Mouse (Mus musculus) neural tube, embryonic 13.5 days (tissue): ENCODE results near the gene Fer1l4. TPM values are rescaled to one million over a fixed set of nuclear protein-coding genes. Genes with fewer than 3 reads are reported as not detected.

ENCODE experiments used
- ATAC-seq: fragments of 200-750 bp; cut with Nextera tagmentation; 2 replicates; pipeline ENCODE4 v1.8.0; 2017; ENCODE audit warnings: low read depth, mild to moderate bottlenecking, moderate TSS enrichment, moderate library complexity
- H3K27ac ChIP-seq: fragments of 300-500 bp; sonication (generic); replicated peaks from 2 replicates; pipeline ENCODE4 v1.5.1; 2015; ENCODE audit warnings: moderate library complexity, mild to moderate bottlenecking, inconsistent platforms
- H3K27me3 ChIP-seq: fragments of 300-500 bp; sonication (generic); 2 replicates; pipeline ENCODE4 v1.6.1; 2015; ENCODE audit warnings: mild to moderate bottlenecking, inconsistent platforms
- H3K36me3 ChIP-seq: fragments of 300-500 bp; sonication (generic); 2 replicates; pipeline ENCODE4 v1.6.1; 2015; ENCODE audit warnings: mild to moderate bottlenecking, inconsistent platforms
- H3K4me1 ChIP-seq: fragments of 300-500 bp; sonication (generic); replicated peaks from 2 replicates; pipeline ENCODE4 v1.6.1; 2015; ENCODE audit warnings: inconsistent platforms
- H3K4me2 ChIP-seq: fragments of 300-500 bp; sonication (generic); 2 replicates; pipeline ENCODE4 v1.6.1; 2015; ENCODE audit warnings: inconsistent platforms, mild to moderate bottlenecking, moderate library complexity
- H3K4me3 ChIP-seq: fragments of 300-500 bp; sonication (generic); 2 replicates; pipeline ENCODE4 v1.5.1; 2015; ENCODE audit warnings: mild to moderate bottlenecking, inconsistent platforms
- H3K9ac ChIP-seq: fragments of 300-500 bp; sonication (generic); 2 replicates; pipeline ENCODE4 v1.6.1; 2015; ENCODE audit warnings: moderate library complexity, mild to moderate bottlenecking, inconsistent platforms
- H3K9me3 ChIP-seq: fragments of 300-500 bp; sonication (generic); 2 replicates; pipeline ENCODE4 v1.6.1; 2016; ENCODE audit warnings: inconsistent platforms
- WGBS: fragments of 180-500 bp; shearing (Covaris S2); methylation state at CpG from one replicate; pipeline ENCODE4 v1.1.7; 2015; 5-methylcytosine and 5-hydroxymethylcytosine counted together
- polyA plus RNA-seq: library from polyadenylated mRNA; unstranded; fragments of >200 nt; fragmentation: Nextera tagmentation; extraction: Ambion mirVana; gene quantifications from 2 replicates; pipeline ENCODE4 v1.2.1, GENCODE M21; 2015

Fer1l4 gene
- not detected in 2 replicates for polyA plus RNA-seq

- no peaks in the 10 kb centered on the region for H3K9me3 ChIP-seq
- no peaks in the 10 kb centered on the region for H3K4me1 ChIP-seq
- WGBS = 87% methylated on average over 9 of the region's 9 CpGs
- no peak within 1 kb of the TSS for H3K9ac ChIP-seq
- no peak within 1 kb of the TSS for H3K27ac ChIP-seq
- no peak within 1 kb of the TSS for H3K4me2 ChIP-seq
- peaks cover 2% of the 10 kb centered on the region for H3K27me3 ChIP-seq
- ATAC-seq = no peak
- H3K4me3 ChIP-seq = no peak within 1 kb of the TSS
- no peaks in the 10 kb centered on the region for H3K36me3 ChIP-seq
Observed at GRCm38 (mm10) chr2:156052816-156053215, at the start of gene Fer1l4. Gene Fer1l4 (minus strand): TSS chr2:156052947.

DNA sequence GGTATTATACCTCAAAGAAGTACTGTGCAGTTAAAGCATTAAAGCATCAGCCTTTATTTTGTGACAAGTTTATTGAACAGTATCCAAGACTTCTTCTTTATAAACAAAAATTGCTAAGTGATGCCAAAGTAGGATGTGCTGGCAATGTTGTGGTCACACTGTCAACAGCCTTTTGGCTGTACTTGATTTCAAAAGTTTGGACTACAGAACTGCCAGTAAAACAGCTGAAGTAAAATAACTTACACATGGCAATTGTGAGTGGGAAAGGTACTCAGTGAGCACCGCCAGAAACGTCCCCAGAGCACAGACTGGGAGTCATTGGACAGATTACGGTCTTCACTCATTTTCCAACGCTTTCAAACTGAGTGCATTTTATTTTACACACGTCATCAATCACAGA is 39.2 kb upstream of the Fer1l4 start:
- H3K4me1 ChIP-seq = peaks cover 25% of the 10 kb centered on the region
- peaks cover 23% of the 10 kb centered on the region for H3K36me3 ChIP-seq
- no peak overlapping the region for H3K27ac ChIP-seq
- H3K9ac ChIP-seq = no peak overlapping the region
- 84% methylated on average over 5 of the region's 5 CpGs for WGBS
- H3K4me2 ChIP-seq = no peak overlapping the region
- H3K27me3 ChIP-seq = no peaks in the 10 kb centered on the region
- no peaks in the 10 kb centered on the region for H3K9me3 ChIP-seq
- H3K4me3 ChIP-seq = no peak overlapping the region
- ATAC-seq = no peak

DNA sequence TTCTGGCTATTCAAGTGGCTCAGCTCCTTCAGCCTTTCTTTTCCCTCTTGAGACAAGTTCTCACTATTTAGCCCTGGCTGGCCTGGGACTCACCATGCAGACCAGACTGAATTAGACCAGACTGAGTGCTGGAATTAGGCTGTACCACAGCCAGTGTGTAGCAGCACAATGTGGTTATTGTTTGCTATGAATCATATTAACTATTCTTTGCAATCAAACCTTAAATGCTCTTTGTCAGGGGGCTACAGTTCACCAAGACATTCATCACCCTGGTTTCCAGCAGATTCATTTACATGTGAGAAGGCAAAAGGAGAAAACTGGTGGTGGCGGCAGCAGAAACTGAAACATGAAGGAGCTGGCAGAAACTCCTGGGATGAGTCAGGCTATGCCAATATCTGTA is 37.1 kb upstream of the Fer1l4 start:
- Histone ChIP-seq H3K9ac (no peak overlapping the region), H3K9me3 (no peaks in the 10 kb centered on the region), H3K4me2 (no peak overlapping the region), H3K4me1 (peaks cover 25% of the 10 kb centered on the region), H3K36me3 (peaks cover 4% of the 10 kb centered on the region; the same call in 1 of the 2 replicates), H3K4me3 (no peak overlapping the region), H3K27me3 (no peaks in the 10 kb centered on the region), H3K27ac (0 out of 2 replicates have a peak overlapping the region, but pooled peaks have one; percentile 13)
- WGBS = 53% methylated on average over 1 of the region's 1 CpGs
- ATAC-seq = no peak

GRCm38 (mm10) chr2:156087391-156088110 is 34.8 kb upstream of the Fer1l4 start:
- Histone ChIP-seq H3K4me2 (no peak overlapping the region), H3K36me3 (0 out of 2 replicates have a peak, but pooled peaks cover 4% of the 10 kb centered on the region), H3K27ac (no peak overlapping the region), H3K27me3 (no peaks in the 10 kb centered on the region), H3K9ac (no peak overlapping the region), H3K4me1 (peaks cover 27% of the 10 kb centered on the region), H3K4me3 (no peak overlapping the region), H3K9me3 (no peaks in the 10 kb centered on the region)
- WGBS = 93% methylated on average over 7 of the region's 7 CpGs
- ATAC-seq = no peak

DNA sequence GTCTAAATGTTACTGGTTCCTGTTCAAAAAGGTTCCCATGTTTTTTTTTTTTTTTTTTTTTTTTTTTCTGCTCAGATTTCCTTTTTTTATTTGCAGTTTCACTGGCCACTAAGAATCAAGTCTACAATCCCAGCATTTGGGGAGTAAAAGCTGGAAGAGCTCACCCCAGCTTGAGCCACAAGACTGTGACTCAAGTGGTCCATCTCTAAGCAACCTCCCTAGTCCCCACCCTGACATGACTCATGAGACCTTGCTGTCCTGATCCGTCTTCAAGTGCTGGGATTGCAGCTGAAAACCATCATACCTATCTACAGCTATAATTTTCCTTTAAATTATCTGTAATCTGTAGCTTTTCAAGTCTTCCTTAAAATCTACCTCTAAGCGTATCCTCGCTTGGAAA is 31.8 kb upstream of the Fer1l4 start:
- ATAC-seq = no peak

DNA sequence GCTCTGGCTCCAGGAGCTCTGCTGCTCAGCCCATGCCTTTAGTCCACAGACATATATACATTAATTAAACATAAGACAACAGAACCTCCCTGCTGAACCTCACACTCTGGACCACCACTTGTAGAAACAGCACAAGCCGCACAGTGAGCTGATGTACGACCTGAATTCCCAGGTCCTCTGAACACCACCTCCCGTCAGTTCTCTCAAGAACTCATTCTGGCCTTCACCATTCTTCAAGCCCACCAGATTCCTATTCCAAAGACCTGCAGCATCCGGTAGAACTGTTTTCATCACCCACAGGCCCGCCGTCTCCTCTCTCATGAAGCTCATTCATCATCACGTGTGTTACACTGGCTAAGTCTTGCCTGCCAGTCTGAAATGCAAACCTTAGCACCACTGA is 27.6 kb upstream of the Fer1l4 start:
- no peak overlapping the region for H3K27ac ChIP-seq
- H3K9me3 ChIP-seq = no peaks in the 10 kb centered on the region
- H3K4me2 ChIP-seq = no peak overlapping the region
- H3K27me3 ChIP-seq = no peaks in the 10 kb centered on the region
- H3K4me3 ChIP-seq = no peak overlapping the region
- no peak overlapping the region for H3K9ac ChIP-seq
- 85% methylated on average over 7 of the region's 7 CpGs for WGBS
- H3K36me3 ChIP-seq = peaks cover 38% of the 10 kb centered on the region
- no peak for ATAC-seq
- H3K4me1 ChIP-seq = peaks cover 13% of the 10 kb centered on the region

More for the DNA sequence above, 31.8 kb upstream of the Fer1l4 start:
- no peak overlapping the region for H3K9ac ChIP-seq
- 0 out of 2 replicates have a peak, but pooled peaks cover under 1% of the 10 kb centered on the region for H3K36me3 ChIP-seq
- H3K27ac ChIP-seq = no peak overlapping the region
- H3K27me3 ChIP-seq = no peaks in the 10 kb centered on the region
- no peaks in the 10 kb centered on the region for H3K9me3 ChIP-seq
- no peak overlapping the region for H3K4me2 ChIP-seq
- H3K4me1 ChIP-seq = peaks cover 13% of the 10 kb centered on the region
- no peak overlapping the region for H3K4me3 ChIP-seq
- 90% methylated on average over 3 of the region's 3 CpGs for WGBS

DNA sequence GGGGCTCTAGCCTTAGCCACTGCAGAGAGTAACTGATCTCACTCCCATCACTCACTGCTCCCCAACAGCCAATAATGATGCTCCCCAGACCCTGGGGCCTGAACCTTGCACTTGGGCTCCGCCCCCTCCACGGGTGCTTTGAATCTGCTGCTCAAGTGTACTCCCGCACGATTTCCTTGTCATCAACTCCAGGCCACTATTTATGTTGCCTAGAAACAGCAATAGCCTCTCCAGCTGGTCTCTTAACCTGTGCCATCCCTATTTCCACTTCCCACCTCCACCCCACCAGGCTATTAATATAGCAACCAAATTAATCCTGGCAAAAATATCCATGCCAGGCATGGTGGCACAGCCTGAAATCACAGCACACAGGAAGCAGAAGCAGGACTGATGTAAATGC is 26.9 kb upstream of the Fer1l4 start:
- Histone ChIP-seq H3K4me3 (no peak overlapping the region), H3K4me2 (no peak overlapping the region), H3K9ac (no peak overlapping the region), H3K27me3 (no peaks in the 10 kb centered on the region), H3K36me3 (peaks cover 45% of the 10 kb centered on the region), H3K4me1 (peaks cover 13% of the 10 kb centered on the region), H3K9me3 (no peaks in the 10 kb centered on the region), H3K27ac (no peak overlapping the region)
- ATAC-seq = no peak
- 57% methylated on average over 4 of the region's 4 CpGs for WGBS

- H3K36me3 ChIP-seq = peaks cover 50% of the 10 kb centered on the region
- 90% methylated on average over 8 of the region's 8 CpGs for WGBS
Observed at GRCm38 (mm10) chr2:156079183-156079560, 26.4 kb upstream of the Fer1l4 start.

DNA sequence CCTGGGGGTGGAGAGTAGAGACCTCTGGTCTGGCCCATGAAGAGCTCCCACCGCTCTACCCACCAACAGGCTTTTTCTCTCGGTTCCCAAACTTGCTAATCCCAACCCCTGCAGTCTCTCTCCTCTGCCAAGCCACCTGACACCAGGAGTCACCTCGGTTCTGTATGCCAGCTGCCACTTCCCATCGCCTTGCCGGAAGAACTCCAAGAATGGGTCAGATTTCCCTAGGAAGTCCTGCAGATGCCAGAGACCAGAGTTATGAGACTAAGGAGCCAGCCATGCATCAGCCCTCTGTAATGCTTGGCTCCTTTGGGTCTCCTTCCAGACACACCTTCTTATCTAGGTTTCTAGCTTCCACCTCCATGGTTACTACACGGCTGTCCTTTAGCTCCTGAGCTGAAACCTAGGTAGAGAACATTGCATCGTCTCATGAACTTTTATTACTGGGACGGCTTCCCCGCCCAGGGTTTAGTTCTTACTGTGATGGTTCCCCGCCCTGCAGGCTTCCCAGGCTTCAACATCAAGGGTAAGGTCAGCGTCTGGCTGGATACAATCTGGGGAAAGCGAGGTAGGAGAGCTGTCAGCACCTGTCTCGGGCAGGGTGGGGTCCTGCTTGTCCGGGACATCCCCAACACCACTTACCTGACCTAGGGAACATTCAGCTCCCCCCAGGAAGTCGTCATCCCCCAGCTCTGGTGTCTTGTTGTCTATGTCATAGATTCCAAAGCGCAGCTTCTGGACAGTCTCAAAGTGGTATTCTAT is 25.9 kb upstream of the Fer1l4 start:
- Histone ChIP-seq H3K9me3 (no peaks in the 10 kb centered on the region), H3K4me2 (no peak overlapping the region), H3K27ac (no peak overlapping the region), H3K4me1 (peaks cover 13% of the 10 kb centered on the region), H3K36me3 (peaks cover 56% of the 10 kb centered on the region), H3K9ac (no peak overlapping the region), H3K4me3 (no peak overlapping the region), H3K27me3 (no peaks in the 10 kb centered on the region)
- 93% methylated on average over 16 of the region's 16 CpGs for WGBS
- no peak for ATAC-seq

More at GRCm38 (mm10) chr2:156079183-156079560, 26.4 kb upstream of the Fer1l4 start:
- H3K4me1 ChIP-seq = peaks cover 13% of the 10 kb centered on the region
- ATAC-seq = no peak
- H3K9ac ChIP-seq = no peak overlapping the region
- no peak overlapping the region for H3K27ac ChIP-seq
- no peak overlapping the region for H3K4me3 ChIP-seq
- no peaks in the 10 kb centered on the region for H3K9me3 ChIP-seq
- H3K27me3 ChIP-seq = no peaks in the 10 kb centered on the region
- H3K4me2 ChIP-seq = no peak overlapping the region

DNA sequence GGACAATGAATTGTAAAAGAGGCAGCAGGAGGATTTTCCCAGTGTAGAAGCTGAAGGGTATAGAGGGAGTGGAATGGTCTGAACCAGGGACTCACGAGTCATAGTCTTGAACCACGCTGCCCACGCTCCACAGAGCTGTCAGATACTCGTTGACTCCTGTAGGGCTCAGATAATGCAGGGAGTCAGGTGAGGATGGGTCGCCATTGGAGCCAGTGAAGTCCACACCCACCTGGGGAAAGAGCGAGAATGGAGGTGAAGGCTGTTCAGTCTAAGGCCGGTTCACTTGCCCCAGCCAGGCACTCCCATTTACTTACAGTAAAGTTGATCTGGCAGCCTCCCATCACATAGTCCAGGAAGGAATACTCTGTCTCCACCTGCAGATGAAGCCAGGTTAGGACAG is 24.7 kb upstream of the Fer1l4 start:
- Histone ChIP-seq H3K4me1 (peaks cover 10% of the 10 kb centered on the region), H3K4me2 (no peak overlapping the region), H3K36me3 (peaks cover 68% of the 10 kb centered on the region), H3K27me3 (no peaks in the 10 kb centered on the region), H3K9me3 (no peaks in the 10 kb centered on the region), H3K4me3 (no peak overlapping the region), H3K9ac (no peak overlapping the region), H3K27ac (no peak overlapping the region)
- WGBS = 96% methylated on average over 7 of the region's 7 CpGs
- no peak for ATAC-seq

- no peaks in the 10 kb centered on the region for H3K27me3 ChIP-seq
Observed at GRCm38 (mm10) chr2:156073725-156074124, 21.0 kb upstream of the Fer1l4 start.

DNA sequence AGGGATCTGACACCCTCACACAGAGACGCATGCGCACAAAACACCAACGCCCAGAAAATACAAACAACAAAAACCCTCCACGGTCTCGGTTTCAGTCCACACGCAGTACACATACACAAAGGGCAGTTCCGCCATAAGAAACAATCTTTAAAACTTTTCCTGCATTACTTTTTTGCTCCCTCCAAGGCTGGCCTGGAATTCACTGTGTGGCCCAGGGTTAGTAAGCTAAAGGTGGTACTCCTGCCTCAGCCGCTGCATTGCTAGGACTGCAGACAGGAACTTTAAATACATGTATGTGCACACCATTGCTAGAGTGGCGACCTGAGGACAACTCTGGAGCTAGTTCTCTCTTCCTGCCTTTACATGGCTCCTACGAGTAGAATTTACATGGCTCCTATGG is 18.5 kb upstream of the Fer1l4 start:
- peaks cover 7% of the 10 kb centered on the region for H3K4me1 ChIP-seq
- no peak overlapping the region for H3K4me3 ChIP-seq
- no peak for ATAC-seq
- no peak overlapping the region for H3K27ac ChIP-seq
- 97% methylated on average over 10 of the region's 10 CpGs for WGBS
- H3K4me2 ChIP-seq = no peak overlapping the region
- H3K9me3 ChIP-seq = no peaks in the 10 kb centered on the region
- H3K27me3 ChIP-seq = no peaks in the 10 kb centered on the region
- H3K36me3 ChIP-seq = peaks cover 83% of the 10 kb centered on the region
- no peak overlapping the region for H3K9ac ChIP-seq

More at GRCm38 (mm10) chr2:156073725-156074124, 21.0 kb upstream of the Fer1l4 start:
- 95% methylated on average over 15 of the region's 15 CpGs for WGBS
- H3K4me3 ChIP-seq = no peak overlapping the region
- no peak for ATAC-seq
- no peaks in the 10 kb centered on the region for H3K4me1 ChIP-seq
- no peak overlapping the region for H3K9ac ChIP-seq
- H3K9me3 ChIP-seq = no peaks in the 10 kb centered on the region
- H3K36me3 ChIP-seq = peaks cover 99% of the 10 kb centered on the region
- H3K4me2 ChIP-seq = no peak overlapping the region
- no peak overlapping the region for H3K27ac ChIP-seq
